Mouse (Mus musculus): Measurements from ENCODE around the gene Odf3.

Gene Odf3

GRCm38 (mm10) chr7:140844905-140845665 is 2.5 kb upstream of the Odf3 start, which contains the start of gene Scgb1c1:
Gene Scgb1c1 (plus strand): TSS chr7:140845547.
- peak; percentile 81 for DNase-seq (ENCODE audit: low read depth, low spot score)

DNA sequence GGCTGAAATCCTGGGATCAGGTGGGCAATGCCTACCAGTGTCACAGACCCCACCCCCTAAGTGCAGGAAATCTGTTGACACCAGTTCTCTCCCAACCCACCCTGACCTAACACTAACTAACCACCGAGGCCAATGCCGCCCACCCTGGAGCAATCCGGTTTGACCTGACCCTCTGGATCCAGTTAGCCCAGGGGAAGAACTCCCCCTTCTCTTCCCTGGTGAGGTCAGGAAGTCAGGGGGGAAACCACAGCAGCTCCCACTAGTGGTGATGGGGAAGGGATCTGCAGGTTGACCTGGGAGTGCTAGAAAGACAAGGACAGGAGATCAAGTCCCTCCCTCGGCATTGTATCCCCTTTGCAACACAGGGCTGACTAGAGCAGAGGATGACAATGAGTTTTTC is 1.9 kb upstream of the Odf3 start:
- no peak for DNase-seq (ENCODE audit: low read depth, low spot score)

GRCm38 (mm10) chr7:140846676-140847075 is 929 bp upstream of the Odf3 start:
- no peak for DNase-seq (ENCODE audit: low read depth, low spot score)

GRCm38 (mm10) chr7:140848591-140848990 is 986 bp downstream of the Odf3 start:
- no peak for DNase-seq (ENCODE audit: low read depth, low spot score)

GRCm38 (mm10) chr7:140851916-140852315 is 4.3 kb downstream of the Odf3 start:
- no peak for DNase-seq (ENCODE audit: low read depth, low spot score)

DNA sequence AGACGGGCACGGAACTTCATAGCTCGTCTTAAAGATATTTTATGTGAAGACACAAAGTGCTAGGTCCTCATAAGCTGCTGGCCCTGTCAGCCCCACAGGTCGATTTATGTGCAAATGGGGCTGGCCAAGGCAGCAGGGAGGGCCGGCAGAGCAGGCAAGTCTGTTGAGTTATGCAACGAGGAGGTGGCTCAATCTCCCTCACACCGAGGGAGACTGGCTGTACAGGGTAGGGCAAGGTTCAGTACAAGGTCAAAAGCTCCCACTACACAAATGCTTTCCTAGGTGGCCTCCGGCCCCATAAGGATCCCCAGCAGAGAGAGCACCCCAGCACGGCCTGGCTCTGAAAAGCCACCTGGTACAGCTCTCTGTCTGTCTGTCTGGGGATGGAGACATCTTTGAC is 5.8 kb downstream of the Odf3 start:
- DNase-seq (ENCODE audit: low read depth, low spot score), result no peak

GRCm38 (mm10) chr7:140854483-140854882 is 6.9 kb downstream of the Odf3 start:
- DNase-seq (ENCODE audit: low read depth, low spot score), result no peak

- DNase-seq (ENCODE audit: low read depth, low spot score), result no peak
Measured at GRCm38 (mm10) chr7:140855181-140855580, 7.6 kb downstream of the Odf3 start.

DNA sequence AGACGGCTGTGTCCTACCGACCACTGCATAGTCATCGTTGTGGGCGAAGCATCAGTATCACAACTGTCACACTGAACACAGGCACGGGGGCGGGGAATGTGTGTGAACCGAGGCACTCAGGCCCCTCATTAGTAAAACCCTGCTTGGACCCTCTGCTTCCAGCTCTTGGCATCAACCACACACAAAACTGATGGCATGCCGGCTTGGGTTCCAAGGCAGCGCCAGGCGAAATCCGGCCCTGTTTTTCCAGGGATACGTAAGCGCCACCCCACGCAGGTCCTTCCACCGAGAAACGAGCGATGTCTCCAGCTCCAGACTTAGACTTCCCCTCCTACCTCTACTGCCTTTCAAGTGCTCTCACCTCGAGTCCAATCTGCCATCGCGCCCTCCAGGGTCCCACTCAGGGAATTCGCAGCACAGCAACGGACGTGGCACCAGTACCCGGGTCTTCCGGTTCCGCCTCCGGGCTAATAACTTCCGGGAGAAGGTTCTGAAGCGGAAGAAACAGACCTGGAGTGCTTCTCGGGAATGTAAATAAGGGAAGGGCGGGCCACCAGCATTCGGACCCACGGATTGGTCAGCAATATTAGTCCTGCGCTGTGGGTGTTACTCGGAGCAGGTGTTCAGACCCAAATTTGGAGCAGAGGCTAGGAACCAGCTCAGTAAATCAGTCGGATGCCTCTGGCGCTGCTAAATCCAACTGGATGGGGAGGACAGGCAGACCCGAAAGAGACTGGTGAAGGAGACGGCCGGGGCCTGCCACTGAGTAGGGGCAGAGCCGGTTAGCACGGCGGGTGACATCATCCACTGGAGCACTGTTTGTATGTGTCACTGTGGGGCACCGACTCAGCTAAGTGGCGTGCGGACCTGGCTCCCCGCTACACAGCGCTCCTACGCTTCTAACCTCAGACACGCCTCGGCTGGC is 8.5 kb downstream of the Odf3 start, which contains the start of gene Gm45785:
Gm45785 (minus strand) TSS at position 472 of the 925 bp plus-strand sequence.
- peak; percentile 78 for DNase-seq (ENCODE audit: low read depth, low spot score)

- peak; percentile 58 for DNase-seq (ENCODE audit: low read depth, low spot score)
Measured at GRCm38 (mm10) chr7:140856785-140857549, 9.4 kb downstream of the Odf3 start, which contains the start of gene Ric8a. Gene Ric8a (plus strand): TSS chr7:140856957.

GRCm38 (mm10) chr7:140857550-140858505 is 10.2 kb downstream of the Odf3 start, which contains the start of gene Bet1l:
Gene Bet1l (minus strand): TSS chr7:140857577.
- DNase-seq (ENCODE audit: low read depth, low spot score), result no peak

- no peak for DNase-seq (ENCODE audit: low read depth, low spot score)
Measured at GRCm38 (mm10) chr7:140858746-140859145, 11.1 kb downstream of the Odf3 start.

DNA sequence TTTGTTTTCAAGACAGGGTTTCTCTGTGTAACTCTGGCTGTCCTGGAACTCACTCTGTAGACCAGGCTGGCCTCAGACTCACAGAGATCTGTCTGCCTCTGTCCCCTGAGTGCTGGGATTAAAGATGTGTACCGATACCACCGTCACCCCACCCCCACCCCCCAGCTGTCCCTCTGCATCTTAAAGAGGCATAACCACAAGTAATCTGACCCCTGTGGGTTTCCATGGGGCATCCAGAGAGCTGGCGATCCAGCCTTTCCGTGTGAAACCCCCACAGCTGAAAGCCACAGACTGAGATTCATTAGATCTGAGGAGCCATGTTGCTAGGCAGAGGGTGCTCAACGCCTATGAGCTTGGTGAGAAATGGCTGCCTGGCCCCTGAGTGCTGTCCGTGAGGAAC is 12.4 kb downstream of the Odf3 start:
- no peak for DNase-seq (ENCODE audit: low read depth, low spot score)

GRCm38 (mm10) chr7:140860728-140861127 is 13.1 kb downstream of the Odf3 start:
- DNase-seq (ENCODE audit: low read depth, low spot score), result no peak

DNA sequence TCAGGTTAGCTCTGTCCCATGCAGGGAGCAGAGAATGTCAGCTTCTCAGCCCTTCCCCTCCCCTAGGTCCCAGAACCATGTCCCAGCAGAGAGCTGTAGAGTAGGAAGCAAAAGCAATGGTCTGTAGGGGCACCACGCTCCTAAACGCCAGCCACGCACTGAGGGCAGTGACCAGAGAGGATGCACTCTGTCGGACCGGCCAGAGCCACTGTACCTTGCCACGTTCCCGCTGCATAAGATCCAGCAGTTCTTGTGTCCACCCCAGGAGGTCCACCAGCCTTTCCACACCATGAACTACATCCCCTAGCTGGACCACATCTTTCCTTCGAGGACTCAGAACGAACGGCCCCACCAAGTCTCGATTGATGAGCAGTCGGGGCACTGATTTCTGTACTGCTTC is 17.2 kb downstream of the Odf3 start:
- no peak for DNase-seq (ENCODE audit: low read depth, low spot score)

- DNase-seq (ENCODE audit: low read depth, low spot score), result no peak
Measured at GRCm38 (mm10) chr7:140874224-140874623, 26.6 kb downstream of the Odf3 start.

DNA sequence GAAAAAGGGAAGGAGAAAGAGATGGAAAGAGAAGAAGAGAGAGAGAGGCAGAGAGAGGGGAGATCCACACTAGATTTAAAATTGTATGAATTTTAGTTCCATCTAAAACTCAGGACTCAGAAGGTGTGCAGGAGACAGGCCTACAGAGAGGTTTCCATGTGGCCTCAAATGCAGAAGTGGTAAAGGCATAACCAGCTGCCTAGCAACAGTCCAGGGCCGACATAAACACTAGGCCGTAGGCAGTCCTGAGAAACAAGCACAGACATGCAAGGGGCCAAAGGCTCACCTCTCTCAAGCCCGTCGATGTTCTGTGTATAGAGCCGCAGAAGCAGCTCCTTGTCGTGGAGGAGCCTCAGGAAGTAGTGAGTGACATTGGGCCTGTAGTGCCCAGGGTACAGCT is 29.8 kb downstream of the Odf3 start:
- no peak for DNase-seq (ENCODE audit: low read depth, low spot score)

GRCm38 (mm10) chr7:140879355-140879754 is 31.8 kb downstream of the Odf3 start:
- DNase-seq (ENCODE audit: low read depth, low spot score), result no peak

DNA sequence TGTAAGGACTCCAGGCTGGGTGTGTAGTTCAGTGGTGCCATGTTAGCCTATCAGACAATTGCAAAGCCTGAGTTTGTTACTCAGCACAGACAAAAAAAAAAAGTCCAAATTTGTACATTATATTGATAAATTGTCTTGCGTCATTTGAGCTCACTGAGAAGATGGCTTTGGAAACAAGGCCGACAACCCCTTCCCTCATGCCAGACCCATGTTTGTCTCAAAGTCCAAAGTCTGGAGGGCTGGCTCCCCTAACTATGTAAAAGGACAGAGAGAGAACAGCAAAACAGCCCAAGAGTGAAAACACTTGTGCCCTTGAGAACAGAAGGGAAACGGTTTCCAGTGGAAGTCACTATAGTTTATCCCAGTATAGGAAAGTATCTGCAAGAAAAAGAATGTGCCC is 32.8 kb downstream of the Odf3 start:
- DNase-seq (ENCODE audit: low read depth, low spot score), result no peak

DNA sequence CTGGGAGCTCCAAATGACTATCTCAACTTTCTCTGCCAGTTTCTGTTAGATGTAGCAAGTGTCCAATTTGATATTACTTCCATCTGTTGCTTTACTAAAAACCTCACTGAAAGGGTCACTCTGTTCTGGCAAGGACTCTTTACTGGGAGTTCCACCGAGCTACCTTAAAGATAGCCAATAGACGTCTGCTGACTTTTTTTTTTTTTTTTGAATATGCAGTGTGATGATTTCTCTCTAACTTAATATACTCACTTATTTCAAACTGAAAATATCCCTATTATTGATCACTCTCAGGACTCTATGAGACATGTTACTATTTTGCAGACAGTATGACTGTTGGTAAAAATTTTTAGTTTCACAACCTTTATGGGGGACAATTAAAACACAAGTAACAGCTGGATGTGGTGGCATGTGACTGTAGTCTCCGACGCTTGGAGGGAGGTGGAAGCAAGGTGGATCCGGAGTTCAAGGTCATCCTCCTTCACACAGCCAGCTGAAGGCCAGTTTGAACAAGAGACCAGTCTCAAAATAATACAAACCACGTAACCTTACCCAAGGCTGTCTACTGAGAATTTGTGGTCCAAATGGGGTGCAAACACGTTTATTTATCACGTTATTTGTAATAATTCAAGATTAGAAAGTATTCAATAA is 33.4 kb downstream of the Odf3 start:
- no peak for DNase-seq (ENCODE audit: low read depth, low spot score)

All from embryo, embryonic 11.5 days (tissue).